Mouse (Mus musculus) forebrain, embryonic 10.5 days (tissue): ENCODE measurements at regions not wholly inside any gene's neighbourhood (a gene's known extent, or its start where the extent isn't known, plus 50 kb on each side); places are given as distances from the start of the nearest gene placed in this dataset.
"Not testable (repeated sequence)": the region's sequence is repeated elsewhere in the genome, so short reads cannot be mapped to it uniquely, and the experiment has no call there.

Experiments used
- DNase-seq: peaks from one replicate; pipeline ENCODE4 v3.0.0-alpha.2; 2017; ENCODE audit warnings: low spot score; ENCODE audit errors: extremely low spot score
- H3K27ac ChIP-seq: fragments of 300-500 bp; sonication (generic); 2 replicates; pipeline ENCODE4 v1.5.1; 2016; ENCODE audit warnings: mild to moderate bottlenecking
- H3K27me3 ChIP-seq: fragments of 300-500 bp; sonication (generic); 2 replicates; pipeline ENCODE4 v1.6.1; 2016; ENCODE audit warnings: mild to moderate bottlenecking; ENCODE audit not compliant: poor library complexity, severe bottlenecking
- H3K36me3 ChIP-seq: fragments of 300-500 bp; sonication (generic); replicated peaks from 2 replicates; pipeline ENCODE4 v1.6.1; 2016; ENCODE audit warnings: mild to moderate bottlenecking, moderate library complexity
- H3K4me1 ChIP-seq: fragments of 300-500 bp; sonication (generic); 2 replicates; pipeline ENCODE4 v1.6.1; 2016
- H3K4me3 ChIP-seq: fragments of 300-500 bp; sonication (generic); 2 replicates; pipeline ENCODE4 v1.5.1; 2016; ENCODE audit warnings: mild to moderate bottlenecking, moderate library complexity
- H3K9me3 ChIP-seq: fragments of 300-500 bp; sonication (generic); 2 replicates; pipeline ENCODE4 v1.6.1; 2016; ENCODE audit warnings: mild to moderate bottlenecking, moderate library complexity
- WGBS: fragments of 180-500 bp; shearing (Covaris S2); methylation state at CpG from one replicate; pipeline ENCODE4 v1.1.7; 2016; 5-methylcytosine and 5-hydroxymethylcytosine counted together

- no peak for DNase-seq
- 92% methylated on average over 3 of the region's 3 CpGs for WGBS
- Histone ChIP-seq H3K27ac (no peak overlapping the region), H3K4me3 (no peak overlapping the region), H3K4me1 (no peaks in the 10 kb centered on the region), H3K9me3 (peaks cover 7% of the 10 kb centered on the region; the same call in 1 of the 2 replicates), H3K36me3 (no peaks in the 10 kb centered on the region), H3K27me3 (no peaks in the 10 kb centered on the region)
Observed at GRCm38 (mm10) chr9:115436301-115436700, 126.1 kb upstream of the Stt3b start.

GRCm38 (mm10) chr9:115438234-115438633 lies 128.0 kb upstream of the Stt3b start:
- not testable (repeated sequence) for H3K27me3 ChIP-seq
- WGBS, result 97% methylated on average over 22 of the region's 22 CpGs

GRCm38 (mm10) chr9:115446681-115447080 lies 136.5 kb upstream of the Stt3b start:
- no peaks in the 10 kb centered on the region for H3K4me1 ChIP-seq
- no peaks in the 10 kb centered on the region for H3K27me3 ChIP-seq
- H3K27ac ChIP-seq, result no peak overlapping the region
- DNase-seq, result no peak
- no peaks in the 10 kb centered on the region for H3K36me3 ChIP-seq
- H3K9me3 ChIP-seq, result no peaks in the 10 kb centered on the region
- WGBS, result 82% methylated on average over 11 of the region's 11 CpGs
- no peak overlapping the region for H3K4me3 ChIP-seq

More at GRCm38 (mm10) chr9:115438234-115438633, 128.0 kb upstream of the Stt3b start:
- H3K9me3 ChIP-seq, DNase-seq, H3K27ac ChIP-seq, H3K4me3 ChIP-seq, H3K36me3 ChIP-seq, H3K4me1 ChIP-seq: not testable (repeated sequence)

- no peak for DNase-seq
Observed at GRCm38 (mm10) chr9:115450741-115451320, 140.6 kb upstream of the Stt3b start.

GRCm38 (mm10) chr9:115454771-115455170 lies 144.6 kb upstream of the Stt3b start:
- WGBS, result 85% methylated on average over 7 of the region's 7 CpGs
- H3K4me3 ChIP-seq, result no peak overlapping the region
- DNase-seq, result no peak
- no peaks in the 10 kb centered on the region for H3K27me3 ChIP-seq
- H3K36me3 ChIP-seq, result no peaks in the 10 kb centered on the region
- H3K27ac ChIP-seq, result no peak overlapping the region
- H3K9me3 ChIP-seq, result peaks cover 9% of the 10 kb centered on the region
- peaks cover 28% of the 10 kb centered on the region for H3K4me1 ChIP-seq

More at GRCm38 (mm10) chr9:115450741-115451320, 140.6 kb upstream of the Stt3b start:
- H3K9me3 ChIP-seq, result peaks cover 9% of the 10 kb centered on the region
- peaks cover 2% of the 10 kb centered on the region; the same call in 1 of the 2 replicates for H3K4me1 ChIP-seq
- no peak overlapping the region for H3K4me3 ChIP-seq
- 85% methylated on average over 5 of the region's 5 CpGs for WGBS
- no peaks in the 10 kb centered on the region for H3K36me3 ChIP-seq
- H3K27me3 ChIP-seq, result no peaks in the 10 kb centered on the region
- H3K27ac ChIP-seq, result no peak overlapping the region

- no peaks in the 10 kb centered on the region for H3K27me3 ChIP-seq
- H3K36me3 ChIP-seq, result no peaks in the 10 kb centered on the region
- peaks cover 9% of the 10 kb centered on the region for H3K9me3 ChIP-seq
- peak overlapping the region; percentile 46; the same call in 1 of the 2 replicates for H3K27ac ChIP-seq
- DNase-seq, result no peak
- no peak overlapping the region for H3K4me3 ChIP-seq
- peaks cover 28% of the 10 kb centered on the region for H3K4me1 ChIP-seq
- 26% methylated on average over 3 of the region's 3 CpGs for WGBS
Observed at GRCm38 (mm10) chr9:115456121-115456520, 145.9 kb upstream of the Stt3b start.

- H3K4me1 ChIP-seq, result peaks cover 28% of the 10 kb centered on the region
- 6% methylated on average over 6 of the region's 6 CpGs for WGBS
- H3K9me3 ChIP-seq, result peaks cover 9% of the 10 kb centered on the region
- no peak overlapping the region for H3K4me3 ChIP-seq
- H3K27me3 ChIP-seq, result no peaks in the 10 kb centered on the region
- H3K27ac ChIP-seq, result no peak overlapping the region
- DNase-seq, result no peak
- no peaks in the 10 kb centered on the region for H3K36me3 ChIP-seq
Observed at GRCm38 (mm10) chr9:115456638-115457037, 146.4 kb upstream of the Stt3b start.

- Histone ChIP-seq H3K36me3 (no peaks in the 10 kb centered on the region), H3K9me3 (peaks cover 9% of the 10 kb centered on the region), H3K4me3 (no peak overlapping the region), H3K4me1 (peaks cover 28% of the 10 kb centered on the region), H3K27me3 (no peaks in the 10 kb centered on the region), H3K27ac (peak overlapping the region; percentile 71)
- 71% methylated on average over 21 of the region's 21 CpGs for WGBS
- no peak for DNase-seq
Observed at GRCm38 (mm10) chr9:115457889-115458710, 147.9 kb upstream of the Stt3b start.

- DNase-seq, H3K4me3 ChIP-seq, H3K36me3 ChIP-seq, H3K27me3 ChIP-seq, H3K27ac ChIP-seq, H3K9me3 ChIP-seq: not testable (repeated sequence)
- 90% methylated on average over 6 of the region's 6 CpGs for WGBS
- H3K4me1 ChIP-seq, result peaks cover 28% of the 10 kb centered on the region
Observed at GRCm38 (mm10) chr9:115459075-115459474, 148.9 kb upstream of the Stt3b start.

- H3K36me3 ChIP-seq, result no peaks in the 10 kb centered on the region
- H3K27ac ChIP-seq, result no peak overlapping the region
- DNase-seq, result no peak
- WGBS, result 91% methylated on average over 10 of the region's 10 CpGs
- H3K9me3 ChIP-seq, result no peaks in the 10 kb centered on the region
- no peaks in the 10 kb centered on the region for H3K27me3 ChIP-seq
- H3K4me1 ChIP-seq, result no peaks in the 10 kb centered on the region
- H3K4me3 ChIP-seq, result no peak overlapping the region
Observed at GRCm38 (mm10) chr9:115465326-115465725, 155.1 kb upstream of the Stt3b start.

- 95% methylated on average over 2 of the region's 2 CpGs for WGBS
- Histone ChIP-seq H3K9me3 (no peaks in the 10 kb centered on the region), H3K36me3 (no peaks in the 10 kb centered on the region), H3K27me3 (no peaks in the 10 kb centered on the region), H3K27ac (no peak overlapping the region), H3K4me3 (no peak overlapping the region), H3K4me1 (no peaks in the 10 kb centered on the region)
- DNase-seq, result no peak
Observed at GRCm38 (mm10) chr9:115468641-115469040, 158.4 kb upstream of the Stt3b start.

GRCm38 (mm10) chr9:115471582-115471981 lies 161.4 kb upstream of the Stt3b start:
- no peak for DNase-seq
- WGBS, result 90% methylated on average over 6 of the region's 6 CpGs
- Histone ChIP-seq H3K27me3 (no peaks in the 10 kb centered on the region), H3K36me3 (no peaks in the 10 kb centered on the region), H3K4me1 (no peaks in the 10 kb centered on the region), H3K27ac (no peak overlapping the region), H3K9me3 (0 out of 2 replicates have a peak, but pooled peaks cover 2% of the 10 kb centered on the region), H3K4me3 (no peak overlapping the region)

- H3K4me3 ChIP-seq, result no peak overlapping the region
- 97% methylated on average over 3 of the region's 3 CpGs for WGBS
- H3K4me1 ChIP-seq, result no peaks in the 10 kb centered on the region
- H3K27ac ChIP-seq, result no peak overlapping the region
- H3K36me3 ChIP-seq, result no peaks in the 10 kb centered on the region
- DNase-seq, result no peak
- H3K9me3 ChIP-seq, result 0 out of 2 replicates have a peak, but pooled peaks cover 2% of the 10 kb centered on the region
- no peaks in the 10 kb centered on the region for H3K27me3 ChIP-seq
Observed at GRCm38 (mm10) chr9:115473037-115473436, 162.8 kb upstream of the Stt3b start.
